Mouse (Mus musculus): ENCODE measurements around the gene Rpn1.
A peak's percentile ranks its signal among the peaks of the same experiment; 100 is the strongest.

- TF ChIP-seq TAL1 (IDR thresholded peaks at IDR 0.05; ENCODE audit: low read length) = no peak
- TF ChIP-seq GATA1 (IDR thresholded peaks at IDR 0.05; ENCODE audit: low read length) = peak; percentile 24; the same call in 1 of the 2 replicates
These were observed 32.3 kb downstream of the Rpn1 start for GRCm38 (mm10) chr6:88116347-88117183.

Measured in erythroblast, embryonic 14.5 days (primary cell).